Mouse (Mus musculus): ENCODE results near the gene D330020A13Rik. TPM values are rescaled to one million over a fixed set of nuclear protein-coding genes. Genes with fewer than 3 reads are reported as not detected.

D330020A13Rik gene
- polyA plus RNA-seq, 1 experiment: 0.26 TPM

DNA sequence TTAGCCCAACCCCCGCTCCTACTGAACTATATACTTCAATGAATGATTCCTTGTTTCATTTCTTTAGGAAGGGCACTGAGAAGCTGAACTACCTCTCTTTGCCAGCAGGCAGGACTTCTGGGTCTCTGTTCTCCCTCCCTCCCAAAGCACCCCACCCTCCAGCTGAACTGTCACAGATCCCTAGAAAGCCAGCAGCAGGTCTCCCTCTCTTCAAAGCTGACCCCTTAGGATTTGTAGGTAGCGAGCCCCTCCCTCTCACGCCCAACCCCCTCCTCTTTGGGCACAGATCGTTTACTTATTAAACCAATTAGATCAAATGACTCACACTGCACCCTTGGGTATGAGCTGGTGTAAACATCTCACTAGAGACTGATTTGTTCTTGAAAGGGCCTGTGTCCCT lies 39.5 kb upstream of the D330020A13Rik start:
- Histone ChIP-seq H3K27me3 (ENCODE audit: control insufficient read depth, insufficient read depth, insufficient read length) (peaks cover 8% of the 10 kb centered on the region), H3K79me3 (ENCODE audit: low read depth) (no peaks in the 10 kb centered on the region), H3K36me3 (ENCODE audit: control insufficient read depth, insufficient read depth) (no peaks in the 10 kb centered on the region), H3ac (ENCODE audit: control insufficient read depth, insufficient read length, low read depth) (no peak overlapping the region), H3K4me3 (ENCODE audit: insufficient read depth, poor library complexity, severe bottlenecking) (no peak overlapping the region), H3K79me2 (ENCODE audit: control insufficient read depth, insufficient read depth) (no peaks in the 10 kb centered on the region)
- TF ChIP-seq FOSL1 (IDR thresholded peaks at IDR 0.05; ENCODE audit: insufficient read depth, low read length, poor library complexity, severe bottlenecking) (no peak), CEBPB (IDR thresholded peaks at IDR 0.05; ENCODE audit: low read depth) (no peak), MYOG (IDR thresholded peaks at IDR 0.05; ENCODE audit: control insufficient read depth, extremely low read depth, insufficient read length) (no peak), MYOD1 (IDR thresholded peaks at IDR 0.05; ENCODE audit: control insufficient read depth, insufficient read length, low read depth) (no peak), MAX (IDR thresholded peaks at IDR 0.05) (no peak), USF1 (IDR thresholded peaks at IDR 0.05; ENCODE audit: low read depth) (no peak), CTCF (IDR thresholded peaks at IDR 0.05; ENCODE audit: control insufficient read depth, insufficient read depth, insufficient read length) (no peak)

DNA sequence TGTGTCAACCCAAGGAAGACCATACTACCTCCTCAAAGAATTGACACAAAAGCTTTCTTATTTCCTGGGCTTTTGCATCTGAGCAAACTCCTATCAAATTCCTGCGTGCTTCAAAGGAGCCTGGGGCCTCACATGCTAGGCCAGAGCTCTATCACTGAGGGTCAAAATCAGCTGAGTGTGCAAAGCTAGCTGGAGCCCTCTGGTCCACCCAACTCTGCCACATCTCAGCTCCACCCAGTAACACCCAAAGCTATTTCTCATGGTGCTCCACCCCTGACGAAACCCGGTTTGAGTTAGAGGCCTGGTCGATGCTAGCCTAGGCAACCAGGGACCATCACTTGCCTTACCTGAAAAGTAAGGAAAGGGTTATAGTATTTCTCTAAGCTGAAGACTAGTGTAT lies 39.0 kb upstream of the D330020A13Rik start:
- Histone ChIP-seq H3ac (ENCODE audit: control insufficient read depth, insufficient read length, low read depth) (no peak overlapping the region), H3K36me3 (ENCODE audit: control insufficient read depth, insufficient read depth) (no peaks in the 10 kb centered on the region), H3K79me3 (ENCODE audit: low read depth) (no peaks in the 10 kb centered on the region), H3K27me3 (ENCODE audit: control insufficient read depth, insufficient read depth, insufficient read length) (peaks cover 8% of the 10 kb centered on the region), H3K4me3 (ENCODE audit: insufficient read depth, poor library complexity, severe bottlenecking) (no peak overlapping the region), H3K79me2 (ENCODE audit: control insufficient read depth, insufficient read depth) (no peaks in the 10 kb centered on the region)
- TF ChIP-seq MYOD1 (IDR thresholded peaks at IDR 0.05; ENCODE audit: control insufficient read depth, insufficient read length, low read depth) (no peak), CEBPB (IDR thresholded peaks at IDR 0.05; ENCODE audit: low read depth) (no peak), USF1 (IDR thresholded peaks at IDR 0.05; ENCODE audit: low read depth) (no peak), MYOG (IDR thresholded peaks at IDR 0.05; ENCODE audit: control insufficient read depth, extremely low read depth, insufficient read length) (no peak), CTCF (IDR thresholded peaks at IDR 0.05; ENCODE audit: control insufficient read depth, insufficient read depth, insufficient read length) (no peak), MAX (IDR thresholded peaks at IDR 0.05) (no peak), FOSL1 (IDR thresholded peaks at IDR 0.05; ENCODE audit: insufficient read depth, low read length, poor library complexity, severe bottlenecking) (no peak)

DNA sequence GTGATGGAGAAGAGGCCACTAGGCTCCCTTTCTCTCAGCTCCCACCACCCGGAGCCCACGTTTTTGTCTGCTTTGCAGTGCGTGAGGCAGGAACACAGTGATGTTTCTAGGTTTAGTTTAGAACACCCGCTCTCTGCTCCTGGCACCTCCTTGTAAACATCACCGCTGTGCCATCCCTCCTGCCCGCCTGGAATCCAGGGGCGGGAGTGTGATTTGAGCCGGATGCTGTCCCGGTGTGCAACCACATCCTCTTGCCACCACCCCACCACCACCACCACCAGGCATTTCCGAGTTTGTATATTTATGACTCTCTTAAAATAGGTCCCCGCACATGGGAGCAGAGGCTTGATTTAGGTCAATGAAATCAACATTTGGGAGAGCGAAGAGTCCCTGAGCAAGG lies 38.5 kb upstream of the D330020A13Rik start:
- Histone ChIP-seq H3K4me3 (ENCODE audit: insufficient read depth, poor library complexity, severe bottlenecking) (no peak overlapping the region), H3K36me3 (ENCODE audit: control insufficient read depth, insufficient read depth) (no peaks in the 10 kb centered on the region), H3K79me3 (ENCODE audit: low read depth) (no peaks in the 10 kb centered on the region), H3ac (ENCODE audit: control insufficient read depth, insufficient read length, low read depth) (no peak overlapping the region), H3K79me2 (ENCODE audit: control insufficient read depth, insufficient read depth) (no peaks in the 10 kb centered on the region), H3K27me3 (ENCODE audit: control insufficient read depth, insufficient read depth, insufficient read length) (peaks cover 5% of the 10 kb centered on the region)
- TF ChIP-seq MAX (IDR thresholded peaks at IDR 0.05): no peak
- no peak for TF ChIP-seq MYOG (IDR thresholded peaks at IDR 0.05; ENCODE audit: control insufficient read depth, extremely low read depth, insufficient read length)
- TF ChIP-seq CTCF (IDR thresholded peaks at IDR 0.05; ENCODE audit: control insufficient read depth, insufficient read depth, insufficient read length): no peak
- no peak for TF ChIP-seq CEBPB (IDR thresholded peaks at IDR 0.05; ENCODE audit: low read depth)
- no peak for TF ChIP-seq MYOD1 (IDR thresholded peaks at IDR 0.05; ENCODE audit: control insufficient read depth, insufficient read length, low read depth)
- no peak for TF ChIP-seq FOSL1 (IDR thresholded peaks at IDR 0.05; ENCODE audit: insufficient read depth, low read length, poor library complexity, severe bottlenecking)
- no peak for TF ChIP-seq USF1 (IDR thresholded peaks at IDR 0.05; ENCODE audit: low read depth)

DNA sequence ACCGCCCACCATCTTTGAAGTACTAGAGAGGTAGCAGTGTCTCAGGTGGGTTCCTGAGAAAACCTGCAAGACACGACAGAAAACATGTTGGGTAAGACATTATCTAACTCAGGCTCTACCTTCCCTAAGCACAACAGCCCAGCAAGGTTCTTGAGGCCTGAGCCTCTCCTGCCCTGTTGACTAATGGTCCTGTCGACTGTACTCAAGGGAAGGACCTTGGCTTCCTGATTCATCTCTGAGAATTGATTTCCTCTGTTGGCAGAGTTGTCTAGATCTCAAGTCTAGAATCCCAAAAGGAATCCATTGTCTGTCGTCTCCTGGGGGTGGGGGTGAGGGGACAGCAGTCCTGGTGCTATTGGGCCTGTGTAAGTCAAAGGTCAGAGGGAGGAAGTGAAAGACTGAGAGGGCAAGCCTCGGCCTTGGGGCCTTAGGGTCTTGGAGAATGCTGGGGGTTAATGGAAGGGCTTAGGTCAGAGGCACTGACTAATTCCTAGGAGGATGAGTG lies 37.7 kb upstream of the D330020A13Rik start:
- no peak overlapping the region for H3K4me3 ChIP-seq (ENCODE audit: insufficient read depth, poor library complexity, severe bottlenecking)
- TF ChIP-seq MYOD1 (IDR thresholded peaks at IDR 0.05; ENCODE audit: control insufficient read depth, insufficient read length, low read depth) (no peak), USF1 (IDR thresholded peaks at IDR 0.05; ENCODE audit: low read depth) (no peak)
- no peaks in the 10 kb centered on the region for H3K79me2 ChIP-seq (ENCODE audit: control insufficient read depth, insufficient read depth)
- no peak overlapping the region for H3ac ChIP-seq (ENCODE audit: control insufficient read depth, insufficient read length, low read depth)
- H3K79me3 ChIP-seq (ENCODE audit: low read depth): no peaks in the 10 kb centered on the region
- H3K36me3 ChIP-seq (ENCODE audit: control insufficient read depth, insufficient read depth): no peaks in the 10 kb centered on the region
- H3K27me3 ChIP-seq (ENCODE audit: control insufficient read depth, insufficient read depth, insufficient read length): no peaks in the 10 kb centered on the region

DNA sequence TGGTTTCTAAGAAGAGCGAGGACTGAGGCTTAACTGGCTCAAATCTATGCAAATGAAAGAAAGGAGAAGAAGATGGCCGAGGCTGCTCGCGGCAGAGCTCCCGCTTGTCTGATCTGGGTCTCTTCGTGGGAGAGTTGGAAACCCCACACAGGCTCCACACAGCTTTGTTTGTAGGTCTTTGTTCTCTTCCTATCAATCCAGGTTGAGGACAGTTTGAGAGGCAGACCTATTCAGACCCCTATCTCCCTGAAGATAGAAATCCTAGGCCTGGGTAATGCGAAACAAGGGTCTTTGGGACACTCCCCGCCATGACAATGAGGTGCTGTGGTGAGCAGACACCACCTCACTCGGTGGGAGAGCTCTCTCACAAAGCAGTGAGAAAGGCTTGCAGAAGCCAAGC lies 34.7 kb upstream of the D330020A13Rik start:
- no peak for TF ChIP-seq USF1 (IDR thresholded peaks at IDR 0.05; ENCODE audit: low read depth)
- no peak for TF ChIP-seq MYOD1 (IDR thresholded peaks at IDR 0.05; ENCODE audit: control insufficient read depth, insufficient read length, low read depth)
- TF ChIP-seq CEBPB (IDR thresholded peaks at IDR 0.05; ENCODE audit: low read depth): no peak
- TF ChIP-seq MYOG (IDR thresholded peaks at IDR 0.05; ENCODE audit: control insufficient read depth, extremely low read depth, insufficient read length): no peak
- TF ChIP-seq FOSL1 (IDR thresholded peaks at IDR 0.05; ENCODE audit: insufficient read depth, low read length, poor library complexity, severe bottlenecking): no peak
- TF ChIP-seq CTCF (IDR thresholded peaks at IDR 0.05; ENCODE audit: control insufficient read depth, insufficient read depth, insufficient read length): no peak
- TF ChIP-seq MAX (IDR thresholded peaks at IDR 0.05): no peak
- no peak overlapping the region for H3K4me3 ChIP-seq (ENCODE audit: insufficient read depth, poor library complexity, severe bottlenecking)
- no peaks in the 10 kb centered on the region for H3K79me3 ChIP-seq (ENCODE audit: low read depth)
- no peaks in the 10 kb centered on the region for H3K36me3 ChIP-seq (ENCODE audit: control insufficient read depth, insufficient read depth)
- H3K79me2 ChIP-seq (ENCODE audit: control insufficient read depth, insufficient read depth): no peaks in the 10 kb centered on the region
- no peaks in the 10 kb centered on the region for H3K27me3 ChIP-seq (ENCODE audit: control insufficient read depth, insufficient read depth, insufficient read length)
- H3ac ChIP-seq (ENCODE audit: control insufficient read depth, insufficient read length, low read depth): no peak overlapping the region

DNA sequence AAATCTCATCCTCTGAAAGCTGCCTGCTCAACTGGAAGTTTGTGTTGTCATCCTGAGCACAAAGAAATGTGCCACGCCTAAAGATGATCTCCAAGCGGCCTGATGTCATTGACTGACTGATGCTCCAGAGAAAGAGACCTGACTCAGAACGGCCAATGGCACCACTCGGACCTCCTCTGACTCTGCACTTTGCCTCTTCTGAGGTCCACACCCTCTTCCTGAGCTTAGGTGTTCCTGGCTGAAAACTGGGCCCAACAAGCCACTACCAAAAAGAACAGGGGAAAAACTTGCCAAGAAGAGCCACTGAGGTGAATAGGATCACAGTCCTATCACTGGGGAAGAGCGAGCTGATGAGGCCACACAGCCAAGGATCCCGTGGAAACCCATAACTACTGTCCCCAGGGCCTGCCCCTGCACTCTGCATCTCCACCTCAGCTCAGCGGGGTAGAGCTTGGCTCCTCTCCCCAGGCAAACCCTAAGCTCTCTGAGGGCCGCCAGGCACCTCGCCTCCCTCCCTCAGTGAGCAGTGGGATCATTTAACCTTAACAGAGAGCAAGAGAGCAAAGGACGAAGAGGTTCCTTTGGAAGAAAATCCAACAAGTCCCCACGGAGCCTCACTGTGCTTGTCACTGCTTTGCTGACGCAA lies 31.2 kb upstream of the D330020A13Rik start:
- no peak overlapping the region for H3K4me3 ChIP-seq (ENCODE audit: insufficient read depth, poor library complexity, severe bottlenecking)
- H3K36me3 ChIP-seq (ENCODE audit: control insufficient read depth, insufficient read depth): no peaks in the 10 kb centered on the region
- no peaks in the 10 kb centered on the region for H3K79me2 ChIP-seq (ENCODE audit: control insufficient read depth, insufficient read depth)
- TF ChIP-seq MYOD1 (IDR thresholded peaks at IDR 0.05; ENCODE audit: control insufficient read depth, insufficient read length, low read depth): no peak
- TF ChIP-seq FOSL1 (IDR thresholded peaks at IDR 0.05; ENCODE audit: insufficient read depth, low read length, poor library complexity, severe bottlenecking): no peak
- no peak for TF ChIP-seq CEBPB (IDR thresholded peaks at IDR 0.05; ENCODE audit: low read depth)
- no peak for TF ChIP-seq CTCF (IDR thresholded peaks at IDR 0.05; ENCODE audit: control insufficient read depth, insufficient read depth, insufficient read length)
- no peak for TF ChIP-seq MYOG (IDR thresholded peaks at IDR 0.05; ENCODE audit: control insufficient read depth, extremely low read depth, insufficient read length)
- no peak for TF ChIP-seq USF1 (IDR thresholded peaks at IDR 0.05; ENCODE audit: low read depth)
- no peak for TF ChIP-seq MAX (IDR thresholded peaks at IDR 0.05)
- no peak overlapping the region for H3ac ChIP-seq (ENCODE audit: control insufficient read depth, insufficient read length, low read depth)
- no peaks in the 10 kb centered on the region for H3K27me3 ChIP-seq (ENCODE audit: control insufficient read depth, insufficient read depth, insufficient read length)
- no peaks in the 10 kb centered on the region for H3K79me3 ChIP-seq (ENCODE audit: low read depth)
